Mouse (Mus musculus) kidney, embryonic 15.5 days (tissue): ENCODE measurements around the gene Cutc. TPM values are rescaled to one million over a fixed set of nuclear protein-coding genes. Genes with fewer than 3 reads are reported as not detected.

ENCODE experiments used
- ATAC-seq: fragments of 200-750 bp; cut with Nextera tagmentation; replicated peaks from 2 replicates; pipeline ENCODE4 v1.8.0; 2017; ENCODE audit warnings: moderate TSS enrichment; ENCODE audit not compliant: low FRiP score
- H3K27ac ChIP-seq: fragments of 300-500 bp; sonication (generic); 2 replicates; pipeline ENCODE4 v1.5.1; 2015; ENCODE audit warnings: mild to moderate bottlenecking, inconsistent platforms
- H3K27me3 ChIP-seq: fragments of 300-500 bp; sonication (generic); 2 replicates; pipeline ENCODE4 v1.6.1; 2015; ENCODE audit warnings: inconsistent platforms
- H3K36me3 ChIP-seq: fragments of 300-500 bp; sonication (generic); 2 replicates; pipeline ENCODE4 v1.6.1; 2015; ENCODE audit warnings: inconsistent platforms
- H3K4me1 ChIP-seq: fragments of 300-500 bp; sonication (generic); 2 replicates; pipeline ENCODE4 v1.6.1; 2015; ENCODE audit warnings: inconsistent platforms
- H3K4me2 ChIP-seq: fragments of 300-500 bp; sonication (generic); 2 replicates; pipeline ENCODE4 v1.6.1; 2015; ENCODE audit warnings: moderate library complexity, mild to moderate bottlenecking, inconsistent platforms
- H3K4me3 ChIP-seq: fragments of 300-500 bp; sonication (generic); replicated peaks from 2 replicates; pipeline ENCODE4 v1.5.1; 2015; ENCODE audit warnings: mild to moderate bottlenecking, inconsistent platforms
- H3K9ac ChIP-seq: fragments of 300-500 bp; sonication (generic); 2 replicates; pipeline ENCODE4 v1.6.1; 2015; ENCODE audit warnings: mild to moderate bottlenecking, inconsistent platforms
- H3K9me3 ChIP-seq: fragments of 300-500 bp; sonication (generic); replicated peaks from 2 replicates; pipeline ENCODE4 v1.6.1; 2016; ENCODE audit warnings: inconsistent platforms
- WGBS: fragments of 180-500 bp; shearing (Covaris S2); methylation state at CpG from one replicate; pipeline ENCODE4 v1.1.7; 2015; ENCODE audit warnings: mixed read lengths; 5-methylcytosine and 5-hydroxymethylcytosine counted together
- polyA plus RNA-seq: library from polyadenylated mRNA; unstranded; fragments of >200 nt; fragmentation: Nextera tagmentation; extraction: Ambion mirVana; gene quantifications from 2 replicates; pipeline ENCODE4 v1.2.1, GENCODE M21; 2015

Cutc gene
- polyA plus RNA-seq, result 15.2 and 17.4 TPM in 2 replicates

DNA sequence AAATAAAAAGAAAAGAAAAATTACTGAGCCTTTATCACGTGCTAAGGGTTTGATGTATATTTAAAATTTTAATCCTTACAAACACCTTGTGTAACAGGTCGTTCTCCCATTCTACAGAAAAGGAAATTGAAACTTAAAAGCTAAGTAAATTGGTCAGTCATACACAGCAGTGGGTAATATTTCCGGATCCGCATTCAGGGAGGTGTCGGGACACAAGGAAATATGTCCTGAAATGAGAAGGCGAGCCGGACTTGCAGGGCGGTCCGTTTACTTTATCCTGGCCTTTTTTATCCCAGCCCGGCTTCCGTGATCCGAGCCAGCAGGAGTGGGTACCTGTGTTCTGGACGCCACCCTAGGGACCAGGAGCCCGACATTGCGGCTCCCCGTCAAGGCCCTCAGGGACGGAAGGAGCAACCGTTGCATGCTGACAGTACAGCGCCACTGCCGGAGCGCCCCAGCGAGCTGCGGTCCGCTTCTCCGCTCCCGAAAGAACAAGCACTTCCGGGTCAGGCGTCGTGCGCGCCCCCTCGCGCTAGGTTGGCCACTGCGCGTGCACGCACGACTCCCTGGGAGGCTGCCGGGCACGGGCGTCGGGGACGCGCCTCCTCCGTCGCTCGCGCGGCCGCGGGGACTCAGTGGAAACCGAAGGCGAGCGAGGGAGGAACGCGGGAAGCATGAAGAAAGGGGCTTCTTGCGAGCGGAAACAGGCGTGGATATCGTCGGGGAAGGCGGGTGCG, at the start of gene Cutc, which contains the start of gene Cox15:
Gene Cutc, plus strand, starts transcription at position 508 of the 737 bp plus-strand sequence.
Gene Cox15, minus strand, starts transcription at position 512 of the 737 bp plus-strand sequence.
- Histone ChIP-seq H3K27ac (peak within 1 kb of the TSS; percentile 99), H3K4me2 (peak within 1 kb of the TSS; percentile 64), H3K4me1 (peaks cover 14% of the 10 kb centered on the region), H3K9me3 (no peaks in the 10 kb centered on the region), H3K9ac (peak within 1 kb of the TSS; percentile 73), H3K4me3 (peak within 1 kb of the TSS; percentile 70), H3K36me3 (peaks cover 34% of the 10 kb centered on the region), H3K27me3 (no peaks in the 10 kb centered on the region)
- WGBS, result under 1% methylated on average over 62 of the region's 62 CpGs
- peak; percentile 95 for ATAC-seq

DNA sequence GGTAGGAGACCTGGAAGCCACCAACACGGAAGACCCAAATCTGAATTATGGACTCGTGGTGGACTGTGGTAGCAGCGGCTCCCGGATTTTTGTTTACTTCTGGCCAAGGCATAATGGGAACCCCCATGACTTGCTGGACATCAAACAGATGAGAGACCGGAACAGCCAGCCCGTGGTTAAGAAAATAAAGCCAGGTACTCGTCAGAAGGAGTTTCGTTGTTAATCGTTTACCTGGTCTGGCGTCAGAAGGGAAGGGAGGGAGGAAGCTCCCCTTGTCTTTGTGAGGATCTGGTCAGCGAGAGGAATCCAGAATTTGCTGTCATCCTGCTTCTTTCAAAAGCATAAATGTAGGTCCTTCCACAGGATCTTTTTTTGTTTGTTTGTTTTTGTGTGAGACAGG, 48.6 kb upstream of the Cutc start:
- no peak for ATAC-seq
- H3K4me3 ChIP-seq, result no peak overlapping the region
- no peaks in the 10 kb centered on the region for H3K27me3 ChIP-seq
- 70% methylated on average over 11 of the region's 11 CpGs for WGBS
- H3K27ac ChIP-seq, result peak overlapping the region; percentile 34; the same call in 1 of the 2 replicates
- 0 out of 2 replicates have a peak, but pooled peaks cover 4% of the 10 kb centered on the region for H3K4me1 ChIP-seq
- no peaks in the 10 kb centered on the region for H3K9me3 ChIP-seq
- H3K4me2 ChIP-seq, result no peak overlapping the region
- H3K36me3 ChIP-seq, result peaks cover 80% of the 10 kb centered on the region
- no peak overlapping the region for H3K9ac ChIP-seq

DNA sequence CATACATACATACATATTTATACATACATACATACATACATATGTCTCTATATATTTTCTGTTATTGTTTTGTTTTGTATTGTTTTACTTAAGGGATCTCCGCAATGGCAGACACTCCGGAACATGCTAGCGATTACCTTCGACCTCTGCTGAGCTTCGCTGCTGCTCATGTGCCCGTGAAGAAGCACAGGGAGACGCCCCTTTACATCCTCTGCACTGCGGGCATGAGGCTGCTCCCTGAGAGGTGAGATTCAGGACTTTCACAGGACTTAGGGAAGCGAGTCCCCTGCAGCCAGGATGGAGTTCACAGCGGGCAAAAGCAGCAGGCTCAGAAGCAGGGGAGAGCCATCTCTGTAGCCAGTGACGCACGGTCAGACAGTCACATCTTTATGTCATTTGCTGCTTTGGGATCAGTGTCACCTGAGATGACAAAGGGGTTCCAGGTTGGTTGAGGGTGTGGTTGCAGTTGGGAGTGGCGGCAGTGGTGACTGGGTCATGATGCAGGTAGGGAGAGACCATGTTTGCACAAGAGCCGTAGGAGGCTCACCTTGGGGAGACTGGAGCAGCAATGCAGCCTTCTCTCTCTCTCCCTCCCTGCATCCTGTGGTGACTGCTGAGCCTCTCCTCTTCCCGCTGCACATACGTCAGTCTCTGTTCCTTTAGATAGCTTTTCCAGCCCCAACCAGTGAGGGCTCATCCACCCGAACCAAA, 47.9 kb upstream of the Cutc start:
- Histone ChIP-seq H3K9ac (no peak overlapping the region), H3K4me2 (no peak overlapping the region), H3K4me3 (no peak overlapping the region), H3K9me3 (no peaks in the 10 kb centered on the region), H3K36me3 (peaks cover 74% of the 10 kb centered on the region), H3K27ac (no peak overlapping the region), H3K4me1 (0 out of 2 replicates have a peak, but pooled peaks cover 4% of the 10 kb centered on the region), H3K27me3 (no peaks in the 10 kb centered on the region)
- ATAC-seq, result 0 out of 2 replicates have a peak, but pooled peaks have one; percentile 36
- 78% methylated on average over 17 of the region's 17 CpGs for WGBS

DNA sequence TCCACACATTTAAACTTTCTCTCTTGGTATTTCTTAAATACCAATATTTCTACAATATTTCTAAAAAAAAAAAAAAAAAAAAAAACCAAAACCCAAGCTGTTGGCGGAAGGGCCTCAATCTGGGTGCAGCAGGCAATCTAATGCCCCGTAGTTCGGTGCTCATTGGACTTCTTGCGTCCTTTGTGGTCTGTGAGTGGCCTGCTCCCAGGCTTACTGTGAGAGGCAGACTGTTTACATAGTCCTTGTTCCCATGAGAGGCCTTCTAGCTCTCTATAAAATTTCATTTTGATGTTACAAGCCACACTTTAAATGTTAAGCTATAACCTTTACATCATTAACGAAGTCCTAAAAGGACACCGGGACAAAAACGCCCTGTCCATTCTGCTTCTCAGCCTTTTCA, 44.6 kb upstream of the Cutc start:
- 94% methylated on average over 7 of the region's 7 CpGs for WGBS

DNA sequence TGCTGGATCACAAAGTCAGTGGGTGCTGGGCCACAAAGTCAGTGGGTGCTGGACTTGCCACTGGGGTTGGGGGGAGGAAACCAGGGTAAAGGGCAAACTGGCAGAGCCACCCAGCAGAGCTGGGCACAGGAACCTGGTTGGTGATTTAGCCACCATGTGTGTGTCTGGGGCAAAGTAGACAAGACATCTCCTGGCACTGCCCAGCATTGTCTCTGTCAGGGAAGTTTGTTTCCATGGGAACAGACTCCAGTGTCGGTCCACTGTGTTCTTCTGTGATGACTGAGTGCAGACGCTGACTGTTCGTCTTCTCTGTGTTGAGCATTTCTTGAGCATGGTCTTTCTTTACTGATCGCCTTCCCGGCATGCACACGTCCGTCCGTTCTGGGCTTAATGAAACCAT, 43.5 kb upstream of the Cutc start:
- WGBS, result 85% methylated on average over 8 of the region's 8 CpGs
- H3K4me1 ChIP-seq, result 0 out of 2 replicates have a peak, but pooled peaks cover 4% of the 10 kb centered on the region
- no peaks in the 10 kb centered on the region for H3K9me3 ChIP-seq
- peaks cover 53% of the 10 kb centered on the region for H3K36me3 ChIP-seq
- H3K27ac ChIP-seq, result 0 out of 2 replicates have a peak overlapping the region, but pooled peaks have one; percentile 14
- H3K9ac ChIP-seq, result no peak overlapping the region
- H3K4me2 ChIP-seq, result no peak overlapping the region
- H3K4me3 ChIP-seq, result no peak overlapping the region
- no peak for ATAC-seq
- no peaks in the 10 kb centered on the region for H3K27me3 ChIP-seq

More for the DNA sequence above, 44.6 kb upstream of the Cutc start:
- H3K9me3 ChIP-seq, result no peaks in the 10 kb centered on the region
- H3K4me3 ChIP-seq, result no peak overlapping the region
- no peaks in the 10 kb centered on the region for H3K27me3 ChIP-seq
- no peak overlapping the region for H3K9ac ChIP-seq
- 0 out of 2 replicates have a peak, but pooled peaks cover 4% of the 10 kb centered on the region for H3K4me1 ChIP-seq
- H3K36me3 ChIP-seq, result peaks cover 55% of the 10 kb centered on the region
- no peak overlapping the region for H3K27ac ChIP-seq
- no peak for ATAC-seq
- H3K4me2 ChIP-seq, result no peak overlapping the region

DNA sequence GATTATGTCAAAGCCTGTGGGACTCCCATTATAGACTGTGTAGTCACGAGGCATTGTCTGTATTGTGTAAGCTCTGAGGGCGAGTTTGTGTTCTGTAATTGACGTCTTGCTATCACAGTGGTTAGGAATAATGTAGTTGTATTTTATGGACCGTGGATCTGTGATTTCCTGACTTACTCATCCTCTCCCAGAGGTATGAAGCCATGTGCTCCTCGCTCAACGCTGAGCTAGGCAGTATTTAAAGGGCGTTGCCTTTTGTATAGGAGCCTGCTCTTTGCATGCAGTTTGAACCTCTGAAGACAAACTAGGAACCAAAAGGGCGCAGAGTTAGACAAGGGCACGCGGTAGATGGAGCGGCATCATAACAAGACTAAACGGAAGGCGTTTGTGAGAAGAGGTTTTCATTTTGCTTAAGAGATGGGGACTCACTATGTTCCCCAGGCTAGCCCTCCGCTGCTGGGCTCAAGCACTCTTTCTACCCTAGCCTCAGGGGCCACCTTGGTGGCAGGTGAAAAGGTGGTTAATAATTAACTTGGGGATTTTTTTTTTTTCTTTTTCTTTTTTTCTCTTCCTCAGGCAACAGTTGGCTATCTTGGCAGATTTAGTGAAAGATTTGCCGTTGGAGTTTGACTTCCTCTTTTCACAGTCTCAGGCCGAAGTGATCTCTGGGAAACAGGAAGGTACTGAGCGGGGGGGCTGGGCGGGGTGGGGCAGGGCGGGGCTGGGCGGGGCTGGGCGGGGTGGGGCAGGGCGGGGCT, 41.5 kb upstream of the Cutc start:
- no peak for ATAC-seq
- H3K27me3 ChIP-seq, result no peaks in the 10 kb centered on the region
- H3K4me2 ChIP-seq, result no peak overlapping the region
- H3K9me3 ChIP-seq, result no peaks in the 10 kb centered on the region
- H3K4me3 ChIP-seq, result no peak overlapping the region
- 57% methylated on average over 22 of the region's 22 CpGs for WGBS
- no peak overlapping the region for H3K9ac ChIP-seq
- peaks cover 53% of the 10 kb centered on the region for H3K36me3 ChIP-seq
- peak overlapping the region; percentile 54; the same call in 1 of the 2 replicates for H3K27ac ChIP-seq
- H3K4me1 ChIP-seq, result no peaks in the 10 kb centered on the region

DNA sequence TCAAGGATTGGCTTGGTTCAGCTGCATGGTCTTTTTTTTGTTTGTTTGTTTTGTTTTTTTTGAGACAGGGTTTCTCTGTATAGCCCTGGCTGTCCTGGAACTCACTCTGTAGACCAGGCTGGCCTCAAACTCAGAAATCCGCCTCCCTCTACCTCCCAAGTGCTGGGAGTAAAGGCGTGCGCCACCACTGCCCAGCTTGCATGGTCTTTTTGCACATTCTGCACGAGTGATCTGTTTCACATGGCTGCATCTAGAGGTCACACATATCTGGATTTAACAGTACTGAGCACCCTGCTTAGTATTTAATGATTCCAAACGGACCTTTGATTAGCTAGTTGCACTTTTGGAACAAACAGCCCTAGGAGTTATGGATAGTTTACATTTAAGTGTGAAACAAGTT, 40.8 kb upstream of the Cutc start:
- H3K4me3 ChIP-seq, result no peak overlapping the region
- no peak overlapping the region for H3K9ac ChIP-seq
- H3K4me1 ChIP-seq, result no peaks in the 10 kb centered on the region
- H3K36me3 ChIP-seq, result peaks cover 54% of the 10 kb centered on the region
- H3K27me3 ChIP-seq, result no peaks in the 10 kb centered on the region
- 57% methylated on average over 5 of the region's 5 CpGs for WGBS
- ATAC-seq, result 0 out of 2 replicates have a peak, but pooled peaks have one; percentile 49
- H3K27ac ChIP-seq, result peak overlapping the region; percentile 54; the same call in 1 of the 2 replicates
- H3K4me2 ChIP-seq, result no peak overlapping the region
- no peaks in the 10 kb centered on the region for H3K9me3 ChIP-seq

DNA sequence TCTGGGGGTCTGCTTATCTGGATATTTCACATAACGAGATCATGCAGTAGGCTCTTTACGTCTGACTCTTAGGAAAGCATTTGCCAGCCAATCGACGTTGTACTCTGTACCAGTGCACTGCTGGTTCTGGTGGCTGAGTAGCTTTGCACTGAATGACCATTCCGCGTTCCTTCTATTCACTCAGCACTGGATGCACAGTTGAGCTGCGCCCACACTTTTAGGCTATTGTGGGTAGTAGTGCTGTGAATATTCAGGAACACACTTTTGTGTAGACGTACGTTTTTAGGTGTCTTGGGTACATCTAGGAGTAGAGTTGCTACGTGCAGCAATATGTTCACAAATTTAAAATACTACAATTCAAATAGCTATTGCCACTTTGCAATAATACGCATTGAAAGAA, 32.7 kb upstream of the Cutc start:
- H3K9ac ChIP-seq, result no peak overlapping the region
- WGBS, result 93% methylated on average over 11 of the region's 11 CpGs
- peaks cover 89% of the 10 kb centered on the region for H3K36me3 ChIP-seq
- no peak overlapping the region for H3K4me3 ChIP-seq
- no peak for ATAC-seq
- no peaks in the 10 kb centered on the region for H3K4me1 ChIP-seq
- H3K27me3 ChIP-seq, result no peaks in the 10 kb centered on the region
- no peaks in the 10 kb centered on the region for H3K9me3 ChIP-seq
- H3K27ac ChIP-seq, result no peak overlapping the region
- H3K4me2 ChIP-seq, result no peak overlapping the region

DNA sequence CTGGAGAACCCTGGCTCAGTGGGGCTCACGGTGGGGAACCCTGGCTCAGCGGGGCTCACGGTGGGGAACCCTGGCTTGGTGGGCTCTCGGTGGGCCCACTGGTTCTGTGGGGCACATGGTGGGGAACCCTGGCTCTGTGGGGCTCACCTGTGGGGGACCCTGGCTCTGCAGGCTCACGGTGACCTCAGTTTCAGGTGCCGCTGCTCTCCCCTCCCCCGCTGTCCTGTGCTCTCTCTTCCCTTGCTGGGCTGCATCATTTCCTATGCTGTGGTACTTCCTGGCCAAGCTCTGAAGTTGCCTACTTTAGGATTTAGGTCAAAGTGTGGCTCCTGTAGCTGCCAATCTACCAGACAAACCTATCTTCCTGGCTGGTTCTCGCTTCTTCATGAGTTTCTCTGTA, 29.9 kb upstream of the Cutc start:
- H3K4me2 ChIP-seq, result no peak overlapping the region
- H3K4me3 ChIP-seq, result no peak overlapping the region
- ATAC-seq, result no peak
- H3K9me3 ChIP-seq, result no peaks in the 10 kb centered on the region
- H3K9ac ChIP-seq, result no peak overlapping the region
- H3K27me3 ChIP-seq, result no peaks in the 10 kb centered on the region
- no peaks in the 10 kb centered on the region for H3K4me1 ChIP-seq
- 78% methylated on average over 8 of the region's 8 CpGs for WGBS
- no peak overlapping the region for H3K27ac ChIP-seq
- H3K36me3 ChIP-seq, result peaks cover 89% of the 10 kb centered on the region

DNA sequence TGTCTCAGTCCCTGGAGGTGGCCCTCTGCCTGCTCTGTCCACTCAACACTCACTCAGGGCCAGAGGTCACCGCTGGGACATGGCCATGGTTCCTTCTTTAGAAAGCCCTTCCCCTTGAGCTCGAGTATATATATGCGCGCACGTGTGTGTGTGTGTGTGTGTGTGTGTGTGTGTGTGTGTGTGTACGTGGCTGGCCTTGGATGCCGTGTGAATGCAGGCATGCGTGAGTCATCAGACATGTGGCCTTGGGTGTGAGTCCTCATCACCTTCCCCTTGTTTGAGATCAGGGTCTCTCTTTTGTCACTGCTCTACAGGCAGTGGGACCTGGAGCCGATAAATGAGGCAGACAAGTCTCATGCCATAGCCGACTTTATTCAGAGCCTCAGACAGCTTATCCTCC, 29.3 kb upstream of the Cutc start:
- H3K4me2 ChIP-seq, result no peak overlapping the region
- no peaks in the 10 kb centered on the region for H3K4me1 ChIP-seq
- H3K27me3 ChIP-seq, result no peaks in the 10 kb centered on the region
- no peak overlapping the region for H3K9ac ChIP-seq
- WGBS, result 87% methylated on average over 10 of the region's 10 CpGs
- no peak for ATAC-seq
- H3K36me3 ChIP-seq, result peaks cover 89% of the 10 kb centered on the region
- H3K27ac ChIP-seq, result no peak overlapping the region
- H3K9me3 ChIP-seq, result no peaks in the 10 kb centered on the region
- H3K4me3 ChIP-seq, result no peak overlapping the region

DNA sequence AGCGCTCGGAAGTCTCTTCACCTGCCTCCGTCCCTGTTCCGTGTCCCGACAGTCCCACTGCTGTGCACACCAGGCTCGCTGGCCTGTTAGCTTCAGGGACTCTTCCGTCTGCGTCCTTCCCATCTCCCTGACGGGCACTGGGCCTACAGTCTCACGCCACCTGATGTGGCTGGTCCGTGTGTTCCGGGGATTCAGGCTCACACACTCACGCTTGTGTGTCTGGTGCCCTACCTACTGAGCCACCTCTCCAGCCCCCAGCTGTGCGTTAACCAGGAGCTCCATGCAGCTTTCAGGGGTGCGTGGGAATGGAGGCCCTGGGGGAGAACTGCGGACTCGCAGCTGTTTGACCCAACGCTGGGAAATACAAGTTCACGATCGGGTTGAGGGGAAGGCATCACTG, 28.6 kb upstream of the Cutc start:
- H3K36me3 ChIP-seq, result peaks cover 89% of the 10 kb centered on the region

More for the DNA sequence above, 28.6 kb upstream of the Cutc start:
- Histone ChIP-seq H3K27ac (no peak overlapping the region), H3K4me2 (no peak overlapping the region), H3K9ac (no peak overlapping the region), H3K9me3 (no peaks in the 10 kb centered on the region), H3K4me3 (no peak overlapping the region), H3K4me1 (no peaks in the 10 kb centered on the region), H3K27me3 (no peaks in the 10 kb centered on the region)
- no peak for ATAC-seq
- WGBS, result 95% methylated on average over 20 of the region's 20 CpGs
